Mouse (Mus musculus): ENCODE measurements around the gene Gsg1. TPM values are rescaled to one million over a fixed set of nuclear protein-coding genes. Genes with fewer than 3 reads are reported as not detected.

Gsg1 gene
- polyA plus RNA-seq (2011; ENCODE audit: insufficient read length, low read depth, missing spikeins): 0.62 TPM in 1 of 2 replicates, not detected in the other

DNA sequence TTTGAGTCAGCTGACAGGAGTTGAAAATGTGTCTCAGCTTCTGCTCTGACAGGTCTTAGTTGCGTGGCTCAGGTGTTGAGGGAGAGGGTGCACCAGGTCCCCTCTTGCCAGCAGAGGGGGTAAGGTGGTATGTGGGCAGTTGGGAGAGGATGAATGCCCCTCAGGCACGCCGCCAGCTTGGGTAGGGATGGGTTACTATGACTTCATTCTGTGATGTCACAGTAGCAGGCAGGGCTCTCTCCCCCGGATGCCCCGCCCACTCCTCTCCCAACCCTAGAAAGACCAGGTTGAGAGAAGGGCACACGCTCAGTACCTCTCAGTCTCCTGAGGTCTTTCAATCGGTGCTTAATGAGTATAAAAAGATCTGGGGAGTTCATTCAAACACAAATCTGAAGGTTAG lies at the start of gene Gsg1:
TSS of gene Gsg1 (minus strand) at position 199 of the 400 bp plus-strand sequence.
- TF ChIP-seq CTCF (IDR thresholded peaks at IDR 0.05; ENCODE audit: borderline replicate concordance, insufficient read depth, low read length): no peak
- no peak for TF ChIP-seq POLR2A (IDR thresholded peaks at IDR 0.05; ENCODE audit: low read depth, low read length)
- Histone ChIP-seq H3K4me1 (ENCODE audit: control insufficient read depth, insufficient read depth, low read length) (peaks cover 13% of the 10 kb centered on the region), H3K4me3 (ENCODE audit: insufficient read depth, low read length) (no peak within 1 kb of the TSS), H3K27ac (ENCODE audit: insufficient read depth, low read length) (no peak within 1 kb of the TSS)

DNA sequence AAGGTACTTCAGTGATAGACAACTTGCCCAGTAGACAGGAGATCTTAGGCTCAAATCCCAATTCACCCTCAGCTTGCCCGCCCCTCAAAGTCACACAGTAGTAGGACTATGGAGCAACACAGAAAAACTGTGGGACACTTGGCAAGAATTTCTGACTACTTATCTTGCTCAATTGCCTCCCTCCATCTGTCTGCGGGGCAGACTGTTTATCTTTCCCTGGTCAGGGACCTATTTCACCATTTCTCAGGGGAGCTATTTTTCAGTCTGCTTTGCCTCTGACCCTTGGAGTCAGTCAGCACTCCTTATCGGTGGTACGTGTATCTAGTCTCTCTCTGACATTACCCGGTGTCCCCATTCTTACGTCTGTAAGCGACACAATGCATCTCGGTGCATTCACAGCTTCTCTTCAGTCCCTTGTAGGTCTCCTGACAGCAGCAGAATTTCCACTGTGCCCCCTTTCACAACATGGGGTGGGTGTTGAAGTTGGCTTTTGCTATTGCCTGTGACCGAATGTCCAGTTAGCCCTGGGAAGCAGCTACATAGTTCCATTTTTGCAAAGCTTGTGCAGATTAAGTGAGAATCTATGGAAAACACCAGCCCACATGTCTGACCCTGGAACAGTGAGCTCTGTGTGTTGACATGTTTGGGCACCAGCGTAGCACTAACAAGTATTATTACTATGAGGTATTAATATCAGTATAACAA lies 48.4 kb upstream of the Gsg1 start:
- H3K4me3 ChIP-seq (ENCODE audit: insufficient read depth, low read length): no peak overlapping the region
- TF ChIP-seq CTCF (IDR thresholded peaks at IDR 0.05; ENCODE audit: borderline replicate concordance, insufficient read depth, low read length) (no peak), POLR2A (IDR thresholded peaks at IDR 0.05; ENCODE audit: low read depth, low read length) (no peak)
- no peak overlapping the region for H3K27ac ChIP-seq (ENCODE audit: insufficient read depth, low read length)
- H3K4me1 ChIP-seq (ENCODE audit: control insufficient read depth, insufficient read depth, low read length): peaks cover 9% of the 10 kb centered on the region

DNA sequence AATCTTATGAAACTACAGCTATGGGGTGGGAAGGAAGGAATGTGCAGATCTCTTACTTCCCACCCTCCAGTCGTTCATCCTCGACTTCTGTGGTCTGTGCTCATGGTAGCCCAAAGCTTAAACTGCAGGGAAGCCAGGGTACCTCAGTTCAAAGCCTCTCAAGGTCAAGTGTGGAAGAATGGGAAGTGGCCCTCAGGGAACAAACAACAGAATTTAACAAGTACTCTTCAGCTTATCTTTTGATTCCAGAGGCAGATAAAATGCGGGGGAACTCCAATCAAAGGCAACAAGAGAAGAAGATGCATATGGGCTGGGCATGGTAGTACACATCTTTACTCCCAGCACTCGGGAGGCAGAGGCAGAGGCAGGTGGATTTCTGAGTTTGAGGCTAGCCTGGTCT lies 46.3 kb upstream of the Gsg1 start:
- Histone ChIP-seq H3K27ac (ENCODE audit: insufficient read depth, low read length) (no peak overlapping the region), H3K4me1 (ENCODE audit: control insufficient read depth, insufficient read depth, low read length) (peaks cover 8% of the 10 kb centered on the region), H3K4me3 (ENCODE audit: insufficient read depth, low read length) (no peak overlapping the region)
- TF ChIP-seq CTCF (IDR thresholded peaks at IDR 0.05; ENCODE audit: borderline replicate concordance, insufficient read depth, low read length): no peak
- TF ChIP-seq POLR2A (IDR thresholded peaks at IDR 0.05; ENCODE audit: low read depth, low read length): no peak

DNA sequence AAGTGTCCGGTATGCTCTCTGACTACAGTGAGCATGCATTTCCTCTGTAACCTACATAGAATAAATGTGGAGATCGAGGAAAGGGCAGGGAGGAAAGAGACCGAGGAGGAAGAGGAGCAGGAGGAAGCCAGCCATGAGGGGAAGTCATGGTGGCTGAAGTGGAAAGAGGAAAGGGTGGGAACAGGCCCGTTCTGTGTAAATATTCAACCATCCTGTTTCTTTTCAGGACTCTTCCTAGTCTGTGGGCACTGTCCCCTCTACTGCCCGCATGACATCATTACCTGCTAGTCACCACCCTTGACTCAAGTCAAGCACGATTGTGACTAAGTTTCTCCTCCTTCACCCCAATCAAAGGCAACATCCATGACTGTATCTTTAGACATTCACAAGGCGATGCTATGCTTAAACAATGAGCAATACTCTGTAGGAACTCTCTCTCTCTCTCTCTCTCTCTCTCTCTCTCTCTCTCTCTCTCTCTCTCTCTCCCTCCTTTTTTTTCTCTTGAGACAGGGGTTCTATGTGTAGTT lies 44.9 kb upstream of the Gsg1 start:
- TF ChIP-seq POLR2A (IDR thresholded peaks at IDR 0.05; ENCODE audit: low read depth, low read length) (no peak), CTCF (IDR thresholded peaks at IDR 0.05; ENCODE audit: borderline replicate concordance, insufficient read depth, low read length) (no peak)
- no peak overlapping the region for H3K27ac ChIP-seq (ENCODE audit: insufficient read depth, low read length)
- peaks cover 2% of the 10 kb centered on the region; the same call in 1 of the 2 replicates for H3K4me1 ChIP-seq (ENCODE audit: control insufficient read depth, insufficient read depth, low read length)
- no peak overlapping the region for H3K4me3 ChIP-seq (ENCODE audit: insufficient read depth, low read length)

DNA sequence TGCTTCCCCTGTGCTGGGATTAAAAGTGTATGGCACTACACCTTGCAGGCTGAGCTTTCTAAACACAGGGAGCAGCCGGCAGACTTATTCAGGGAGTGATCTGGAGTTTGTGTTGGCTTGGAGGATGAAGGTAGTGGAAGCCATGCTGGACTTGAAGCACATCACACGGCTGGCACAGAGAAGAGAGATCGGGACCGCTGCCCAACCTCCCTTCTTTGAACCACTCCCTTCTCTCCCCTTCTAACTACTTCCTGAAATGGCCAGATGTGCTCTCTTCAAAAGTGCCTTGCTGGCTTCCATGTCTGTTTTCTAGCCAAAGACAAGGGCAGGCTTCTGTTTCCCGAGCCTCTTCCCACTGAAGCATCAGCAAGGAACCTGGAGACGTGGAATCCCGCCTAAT lies 43.4 kb upstream of the Gsg1 start:
- H3K27ac ChIP-seq (ENCODE audit: insufficient read depth, low read length): no peak overlapping the region
- H3K4me3 ChIP-seq (ENCODE audit: insufficient read depth, low read length): no peak overlapping the region

DNA sequence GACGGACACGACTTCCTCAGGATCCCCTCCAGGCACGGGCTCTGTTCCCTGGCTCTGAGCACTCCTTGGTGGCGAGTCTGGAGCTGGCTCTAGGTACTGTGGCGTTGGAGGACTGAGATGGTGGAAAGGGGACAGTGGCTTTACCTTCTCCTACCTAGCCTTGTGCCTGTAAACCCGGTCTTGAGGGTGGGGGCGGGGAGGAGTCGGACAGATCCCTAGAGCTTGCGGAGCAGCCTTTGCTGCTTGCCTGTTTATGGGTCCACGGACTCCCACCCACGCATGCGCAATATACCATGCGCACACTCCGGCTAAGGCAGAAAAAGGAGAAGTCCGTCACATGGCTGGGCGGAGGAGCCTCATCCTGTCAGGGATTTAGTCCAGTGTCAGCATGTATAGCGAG lies 42.1 kb upstream of the Gsg1 start:
- TF ChIP-seq CTCF (IDR thresholded peaks at IDR 0.05; ENCODE audit: borderline replicate concordance, insufficient read depth, low read length) (no peak), POLR2A (IDR thresholded peaks at IDR 0.05; ENCODE audit: low read depth, low read length) (no peak)
- H3K27ac ChIP-seq (ENCODE audit: insufficient read depth, low read length): no peak overlapping the region
- no peak overlapping the region for H3K4me3 ChIP-seq (ENCODE audit: insufficient read depth, low read length)
- no peaks in the 10 kb centered on the region for H3K4me1 ChIP-seq (ENCODE audit: control insufficient read depth, insufficient read depth, low read length)

More for the DNA sequence above, 43.4 kb upstream of the Gsg1 start:
- TF ChIP-seq POLR2A (IDR thresholded peaks at IDR 0.05; ENCODE audit: low read depth, low read length): no peak
- no peak for TF ChIP-seq CTCF (IDR thresholded peaks at IDR 0.05; ENCODE audit: borderline replicate concordance, insufficient read depth, low read length)
- no peaks in the 10 kb centered on the region; the same call in 1 of the 2 replicates for H3K4me1 ChIP-seq (ENCODE audit: control insufficient read depth, insufficient read depth, low read length)

DNA sequence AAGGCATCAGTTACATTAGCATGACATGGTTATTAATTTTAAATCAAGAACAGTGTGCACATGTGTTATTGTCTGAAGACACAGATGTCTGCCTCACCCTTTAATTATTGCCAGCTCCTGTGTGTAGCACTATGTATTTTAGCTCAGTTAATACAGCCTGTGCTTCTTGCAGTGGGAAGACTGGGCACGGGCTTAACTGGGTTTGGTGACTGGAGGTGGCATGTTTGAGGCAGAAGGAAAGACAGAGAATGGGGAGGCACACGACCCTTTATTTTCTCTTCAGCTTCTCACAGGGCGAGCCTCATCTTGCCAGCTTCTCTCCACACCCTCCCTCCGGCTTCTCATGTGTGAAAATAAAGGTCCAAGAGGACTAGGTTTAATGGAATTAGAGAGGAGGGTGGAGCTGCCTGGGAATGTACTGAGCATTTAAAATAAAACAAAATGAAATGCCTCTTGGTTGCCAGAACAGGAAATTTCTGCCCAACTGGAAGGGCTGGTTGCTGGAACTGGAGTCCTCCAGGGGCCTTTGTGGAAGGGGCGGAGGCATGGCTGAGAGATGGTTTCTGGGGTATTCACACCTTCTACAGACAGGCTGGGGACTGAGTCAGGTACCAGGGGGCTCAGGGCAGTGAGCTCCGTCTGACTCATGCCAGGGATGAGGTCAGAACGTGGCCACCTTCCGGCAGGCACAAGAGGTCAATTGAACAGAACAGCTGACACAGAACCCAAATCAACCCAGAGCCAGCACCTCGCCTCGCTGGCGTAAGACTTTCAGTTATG lies 41.1 kb upstream of the Gsg1 start:
- Histone ChIP-seq H3K4me1 (ENCODE audit: control insufficient read depth, insufficient read depth, low read length) (no peaks in the 10 kb centered on the region), H3K27ac (ENCODE audit: insufficient read depth, low read length) (no peak overlapping the region), H3K4me3 (ENCODE audit: insufficient read depth, low read length) (no peak overlapping the region)
- TF ChIP-seq POLR2A (IDR thresholded peaks at IDR 0.05; ENCODE audit: low read depth, low read length) (no peak), CTCF (IDR thresholded peaks at IDR 0.05; ENCODE audit: borderline replicate concordance, insufficient read depth, low read length) (no peak)

DNA sequence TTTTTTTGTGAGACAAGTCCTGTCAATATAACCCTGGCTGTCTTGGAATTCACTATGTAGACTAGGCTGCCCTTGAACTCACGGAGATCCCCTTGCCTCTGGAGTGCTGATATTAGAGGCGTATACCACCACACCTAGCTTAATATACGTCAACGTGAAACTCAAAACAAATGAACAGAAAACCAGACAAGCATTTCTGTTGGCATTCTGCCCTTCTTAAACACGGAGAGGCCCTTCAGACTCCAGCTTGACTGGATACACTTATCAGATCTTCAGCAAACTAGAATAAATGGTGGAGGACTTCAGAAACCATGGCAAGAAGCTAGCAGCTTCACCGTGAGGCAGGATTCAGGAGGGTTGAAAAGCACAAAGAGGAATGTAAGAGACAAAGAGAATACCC lies 40.0 kb upstream of the Gsg1 start:
- TF ChIP-seq CTCF (IDR thresholded peaks at IDR 0.05; ENCODE audit: borderline replicate concordance, insufficient read depth, low read length): no peak
- no peak for TF ChIP-seq POLR2A (IDR thresholded peaks at IDR 0.05; ENCODE audit: low read depth, low read length)
- Histone ChIP-seq H3K4me3 (ENCODE audit: insufficient read depth, low read length) (no peak overlapping the region), H3K27ac (ENCODE audit: insufficient read depth, low read length) (no peak overlapping the region), H3K4me1 (ENCODE audit: control insufficient read depth, insufficient read depth, low read length) (no peaks in the 10 kb centered on the region)

DNA sequence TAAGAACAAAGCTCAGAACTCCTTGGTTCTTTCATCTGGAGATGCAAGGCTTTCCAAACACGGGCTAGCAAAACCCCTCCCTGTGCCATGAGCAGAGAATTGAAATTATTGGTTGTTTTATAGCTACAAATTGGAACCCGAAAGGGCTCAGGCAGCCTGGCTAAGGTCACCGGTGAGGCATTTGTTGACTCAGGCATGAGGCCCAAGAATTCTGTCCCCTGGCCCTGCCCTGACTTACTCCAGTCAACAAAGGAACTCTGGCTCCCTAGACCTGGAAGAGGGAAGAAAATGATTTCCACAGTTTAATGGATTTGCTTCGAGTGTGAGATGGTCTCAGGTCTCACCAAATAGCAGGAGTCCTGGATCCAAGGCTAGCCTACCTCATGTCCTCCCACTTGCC lies 38.2 kb upstream of the Gsg1 start:
- Histone ChIP-seq H3K27ac (ENCODE audit: insufficient read depth, low read length) (no peak overlapping the region), H3K4me1 (ENCODE audit: control insufficient read depth, insufficient read depth, low read length) (no peaks in the 10 kb centered on the region), H3K4me3 (ENCODE audit: insufficient read depth, low read length) (no peak overlapping the region)
- TF ChIP-seq POLR2A (IDR thresholded peaks at IDR 0.05; ENCODE audit: low read depth, low read length) (no peak), CTCF (IDR thresholded peaks at IDR 0.05; ENCODE audit: borderline replicate concordance, insufficient read depth, low read length) (no peak)

DNA sequence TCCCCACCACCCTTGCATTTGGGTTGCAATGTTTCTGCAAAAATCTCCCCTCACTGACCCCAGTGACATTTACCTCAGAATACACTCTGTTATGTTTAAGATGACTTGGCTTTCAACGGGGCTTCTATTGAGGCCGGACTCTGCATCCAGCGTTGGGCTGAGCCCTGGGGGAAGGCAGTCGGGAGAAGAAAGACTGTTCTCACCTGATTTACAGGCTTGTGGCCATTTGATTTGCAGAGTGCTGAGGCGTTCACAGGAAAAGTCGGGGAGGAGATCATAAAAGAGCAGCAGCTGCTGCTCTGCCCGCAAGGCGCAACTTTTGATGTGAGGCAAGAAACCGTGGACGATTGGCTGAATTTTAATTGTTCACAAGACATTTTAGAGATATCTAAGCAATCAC lies 25.7 kb upstream of the Gsg1 start:
- Histone ChIP-seq H3K4me3 (ENCODE audit: insufficient read depth, low read length) (no peak overlapping the region), H3K27ac (ENCODE audit: insufficient read depth, low read length) (no peak overlapping the region), H3K4me1 (ENCODE audit: control insufficient read depth, insufficient read depth, low read length) (no peaks in the 10 kb centered on the region)
- TF ChIP-seq CTCF (IDR thresholded peaks at IDR 0.05; ENCODE audit: borderline replicate concordance, insufficient read depth, low read length) (no peak), POLR2A (IDR thresholded peaks at IDR 0.05; ENCODE audit: low read depth, low read length) (no peak)

Data from embryonic fibroblast, embryonic 13.5 days (primary cell).